Mouse (Mus musculus) neural tube, embryonic 12.5 days (tissue): ENCODE results near the gene Tent4a. TPM values are rescaled to one million over a fixed set of nuclear protein-coding genes. Genes with fewer than 3 reads are reported as not detected.

ENCODE experiments used
- ATAC-seq: fragments of 200-750 bp; cut with Nextera tagmentation; 2 replicates; pipeline ENCODE4 v1.8.0; 2017; ENCODE audit warnings: low read depth, mild to moderate bottlenecking, moderate TSS enrichment, moderate library complexity; ENCODE audit not compliant: low FRiP score
- H3K27ac ChIP-seq: fragments of 300-500 bp; sonication (generic); 2 replicates; pipeline ENCODE4 v1.5.1; 2016
- H3K27me3 ChIP-seq: fragments of 300-500 bp; sonication (generic); replicated peaks from 2 replicates; pipeline ENCODE4 v1.6.1; 2016; ENCODE audit warnings: mild to moderate bottlenecking
- H3K36me3 ChIP-seq: fragments of 300-500 bp; sonication (generic); 2 replicates; pipeline ENCODE4 v1.6.1; 2016; ENCODE audit warnings: mild to moderate bottlenecking
- H3K4me1 ChIP-seq: fragments of 300-500 bp; sonication (generic); 2 replicates; pipeline ENCODE4 v1.6.1; 2016
- H3K4me2 ChIP-seq: fragments of 300-500 bp; sonication (generic); replicated peaks from 2 replicates; pipeline ENCODE4 v1.6.1; 2016; ENCODE audit warnings: mild to moderate bottlenecking
- H3K4me3 ChIP-seq: fragments of 300-500 bp; sonication (generic); 2 replicates; pipeline ENCODE4 v1.5.1; 2016
- H3K9ac ChIP-seq: fragments of 300-500 bp; sonication (generic); 2 replicates; pipeline ENCODE4 v1.6.1; 2016; ENCODE audit warnings: mild to moderate bottlenecking
- H3K9me3 ChIP-seq: fragments of 300-500 bp; sonication (generic); 2 replicates; pipeline ENCODE4 v1.6.1; 2016; ENCODE audit warnings: mild to moderate bottlenecking
- WGBS: fragments of 180-500 bp; shearing (Covaris S2); methylation state at CpG from one replicate; pipeline ENCODE4 v1.1.7; 2016; 5-methylcytosine and 5-hydroxymethylcytosine counted together
- polyA plus RNA-seq: library from polyadenylated mRNA; unstranded; fragments of >200 nt; fragmentation: Nextera tagmentation; extraction: Ambion mirVana; gene quantifications from 2 replicates; pipeline ENCODE4 v1.2.1, GENCODE M21; 2016

Tent4a gene
- polyA plus RNA-seq, 1 experiment from 2014 or later: 8.2 TPM

DNA sequence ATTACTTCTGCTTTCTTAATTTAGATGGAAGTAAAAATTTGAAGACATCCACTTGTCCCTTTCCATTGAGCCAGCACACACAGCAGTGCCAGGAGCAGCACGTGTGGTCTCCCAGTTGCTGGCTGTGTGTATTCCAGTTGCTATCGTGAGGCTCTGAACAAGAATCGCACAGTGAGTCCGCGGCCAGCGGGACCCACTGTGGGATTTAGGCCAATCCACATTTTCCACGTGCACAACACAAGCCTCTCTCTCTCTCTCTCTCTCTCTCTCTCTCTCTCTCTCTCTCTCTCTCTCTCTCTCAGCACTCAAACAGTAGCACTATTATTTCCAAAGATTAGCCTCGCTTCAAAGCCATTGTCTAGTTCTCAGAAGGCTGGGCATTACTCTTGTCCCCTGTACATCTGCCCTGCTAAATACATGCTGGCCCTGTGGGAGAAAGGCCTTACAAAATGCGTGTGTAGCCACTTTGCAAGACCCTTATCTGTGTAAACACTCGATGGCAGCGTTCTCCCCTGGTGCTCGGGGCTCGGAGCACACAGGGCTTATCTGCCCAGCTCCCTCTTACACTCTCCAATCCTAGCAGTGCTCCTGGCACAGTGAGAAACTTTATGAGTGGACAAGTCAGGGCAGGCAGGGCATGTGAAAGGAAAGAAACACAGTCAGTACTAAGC, 25.0 kb upstream of the Tent4a start:
- Histone ChIP-seq H3K27ac (0 out of 2 replicates have a peak overlapping the region, but pooled peaks have one; percentile 26), H3K27me3 (no peaks in the 10 kb centered on the region), H3K9ac (no peak overlapping the region), H3K36me3 (no peaks in the 10 kb centered on the region), H3K9me3 (no peaks in the 10 kb centered on the region), H3K4me1 (peaks cover 12% of the 10 kb centered on the region; the same call in 1 of the 2 replicates), H3K4me3 (no peak overlapping the region), H3K4me2 (0 out of 2 replicates have a peak overlapping the region, but pooled peaks have one; percentile 17)
- 32% methylated on average over 13 of the region's 13 CpGs for whole genome bisulfite sequencing
- ATAC-seq: peak; percentile 67; the same call in 1 of the 2 replicates

- WGBS: 76% methylated on average over 6 of the region's 6 CpGs
- no peak overlapping the region for H3K4me3 ChIP-seq
- no peaks in the 10 kb centered on the region for H3K9me3 ChIP-seq
- no peaks in the 10 kb centered on the region for H3K27me3 ChIP-seq
- no peak for ATAC-seq
- H3K4me2 ChIP-seq: no peak overlapping the region
- H3K27ac ChIP-seq: no peak overlapping the region
- no peaks in the 10 kb centered on the region for H3K36me3 ChIP-seq
- H3K4me1 ChIP-seq: peaks cover 12% of the 10 kb centered on the region; the same call in 1 of the 2 replicates
- no peak overlapping the region for H3K9ac ChIP-seq
These were observed 23.8 kb upstream of the Tent4a start for GRCm38 (mm10) chr13:69558098-69558660.

- H3K36me3 ChIP-seq: no peaks in the 10 kb centered on the region
- H3K4me1 ChIP-seq: peaks cover 12% of the 10 kb centered on the region; the same call in 1 of the 2 replicates
- ATAC-seq: no peak
- H3K27me3 ChIP-seq: no peaks in the 10 kb centered on the region
- no peak overlapping the region for H3K27ac ChIP-seq
- H3K9ac ChIP-seq: no peak overlapping the region
- no peaks in the 10 kb centered on the region for H3K9me3 ChIP-seq
- H3K4me3 ChIP-seq: no peak overlapping the region
- H3K4me2 ChIP-seq: no peak overlapping the region
These were observed 22.3 kb upstream of the Tent4a start for GRCm38 (mm10) chr13:69556728-69557127.

DNA sequence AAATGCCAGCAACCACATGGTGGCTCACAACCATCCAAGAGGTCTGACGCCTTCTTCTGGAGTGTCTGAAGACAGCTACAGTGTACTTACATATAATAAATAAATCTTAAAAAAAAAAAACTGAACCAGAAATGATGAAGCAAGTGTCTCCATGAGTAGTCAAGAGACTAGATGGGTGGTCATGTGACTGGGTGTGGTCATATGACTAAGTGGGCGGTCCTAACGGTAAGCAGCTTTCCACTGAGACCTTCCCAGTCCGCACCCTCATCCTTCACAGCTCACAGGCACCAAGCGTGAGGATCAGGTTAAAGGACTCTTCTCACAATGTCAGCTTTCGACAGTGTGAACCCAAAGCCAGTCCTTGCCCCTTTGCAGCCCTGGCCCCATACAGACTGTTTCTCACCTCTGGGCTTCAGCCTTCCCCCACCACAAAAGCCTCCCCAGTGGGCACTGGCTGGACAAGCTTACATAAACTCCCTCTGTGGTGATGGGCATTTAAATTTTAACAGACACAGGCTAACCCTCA, 21.6 kb upstream of the Tent4a start:
- H3K9ac ChIP-seq: no peak overlapping the region
- no peaks in the 10 kb centered on the region for H3K27me3 ChIP-seq
- peaks cover 12% of the 10 kb centered on the region; the same call in 1 of the 2 replicates for H3K4me1 ChIP-seq
- H3K9me3 ChIP-seq: no peaks in the 10 kb centered on the region
- no peak overlapping the region for H3K4me2 ChIP-seq
- ATAC-seq: no peak
- no peak overlapping the region for H3K27ac ChIP-seq
- H3K36me3 ChIP-seq: no peaks in the 10 kb centered on the region
- no peak overlapping the region for H3K4me3 ChIP-seq
- WGBS: 85% methylated on average over 6 of the region's 6 CpGs

- 26% methylated on average over 8 of the region's 8 CpGs for WGBS
- Histone ChIP-seq H3K4me2 (no peak overlapping the region), H3K27ac (no peak overlapping the region), H3K36me3 (no peaks in the 10 kb centered on the region), H3K4me3 (no peak overlapping the region), H3K27me3 (no peaks in the 10 kb centered on the region), H3K9me3 (no peaks in the 10 kb centered on the region), H3K4me1 (peaks cover 9% of the 10 kb centered on the region; the same call in 1 of the 2 replicates), H3K9ac (no peak overlapping the region)
- no peak for ATAC-seq
These were observed 20.6 kb upstream of the Tent4a start for GRCm38 (mm10) chr13:69555045-69555444.

GRCm38 (mm10) chr13:69554255-69554654, 19.8 kb upstream of the Tent4a start:
- no peak overlapping the region for H3K27ac ChIP-seq
- WGBS: 82% methylated on average over 9 of the region's 9 CpGs
- ATAC-seq: no peak
- no peaks in the 10 kb centered on the region for H3K36me3 ChIP-seq
- H3K4me2 ChIP-seq: no peak overlapping the region
- H3K9ac ChIP-seq: no peak overlapping the region
- H3K4me3 ChIP-seq: no peak overlapping the region
- H3K9me3 ChIP-seq: no peaks in the 10 kb centered on the region
- H3K4me1 ChIP-seq: 0 out of 2 replicates have a peak, but pooled peaks cover 1% of the 10 kb centered on the region
- H3K27me3 ChIP-seq: no peaks in the 10 kb centered on the region

- no peak for ATAC-seq
- Histone ChIP-seq H3K9me3 (no peaks in the 10 kb centered on the region), H3K27me3 (no peaks in the 10 kb centered on the region), H3K36me3 (no peaks in the 10 kb centered on the region), H3K4me3 (no peak overlapping the region), H3K4me2 (no peak overlapping the region), H3K9ac (no peak overlapping the region), H3K4me1 (no peaks in the 10 kb centered on the region), H3K27ac (no peak overlapping the region)
- WGBS: 18% methylated on average over 5 of the region's 5 CpGs
These were observed 18.6 kb upstream of the Tent4a start for GRCm38 (mm10) chr13:69553024-69553423.

- H3K4me3 ChIP-seq: no peak overlapping the region
- no peak overlapping the region for H3K4me2 ChIP-seq
- H3K9ac ChIP-seq: no peak overlapping the region
- H3K4me1 ChIP-seq: no peaks in the 10 kb centered on the region
- no peaks in the 10 kb centered on the region for H3K36me3 ChIP-seq
- H3K27ac ChIP-seq: no peak overlapping the region
- no peak for ATAC-seq
- H3K9me3 ChIP-seq: no peaks in the 10 kb centered on the region
- no peaks in the 10 kb centered on the region for H3K27me3 ChIP-seq
- WGBS: 87% methylated on average over 2 of the region's 2 CpGs
These were observed 16.4 kb upstream of the Tent4a start for GRCm38 (mm10) chr13:69550831-69551230.

DNA sequence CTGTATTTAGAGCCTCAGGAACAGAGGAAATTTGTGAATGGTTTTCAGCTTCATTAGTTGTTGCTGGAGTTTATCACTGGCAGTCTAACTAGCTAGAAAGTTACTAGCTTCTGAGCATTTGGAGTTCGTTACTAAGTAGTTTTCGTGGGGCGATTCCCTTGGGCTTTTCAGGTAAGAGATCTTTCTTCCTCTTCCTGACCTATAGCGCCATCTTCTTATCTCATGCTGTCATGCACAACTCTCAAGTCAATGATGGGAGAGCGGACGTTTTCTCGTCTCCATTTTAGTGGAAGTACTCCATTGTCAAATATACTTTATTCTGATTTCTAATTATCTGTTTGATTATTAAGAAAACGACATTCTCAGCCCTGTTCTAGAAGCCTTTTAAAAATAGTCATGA, 15.6 kb upstream of the Tent4a start:
- no peak for ATAC-seq
- H3K4me3 ChIP-seq: no peak overlapping the region
- H3K9ac ChIP-seq: no peak overlapping the region
- H3K27ac ChIP-seq: no peak overlapping the region
- H3K27me3 ChIP-seq: no peaks in the 10 kb centered on the region
- H3K9me3 ChIP-seq: no peaks in the 10 kb centered on the region
- no peaks in the 10 kb centered on the region for H3K36me3 ChIP-seq
- 56% methylated on average over 8 of the region's 8 CpGs for WGBS
- H3K4me1 ChIP-seq: no peaks in the 10 kb centered on the region
- no peak overlapping the region for H3K4me2 ChIP-seq

DNA sequence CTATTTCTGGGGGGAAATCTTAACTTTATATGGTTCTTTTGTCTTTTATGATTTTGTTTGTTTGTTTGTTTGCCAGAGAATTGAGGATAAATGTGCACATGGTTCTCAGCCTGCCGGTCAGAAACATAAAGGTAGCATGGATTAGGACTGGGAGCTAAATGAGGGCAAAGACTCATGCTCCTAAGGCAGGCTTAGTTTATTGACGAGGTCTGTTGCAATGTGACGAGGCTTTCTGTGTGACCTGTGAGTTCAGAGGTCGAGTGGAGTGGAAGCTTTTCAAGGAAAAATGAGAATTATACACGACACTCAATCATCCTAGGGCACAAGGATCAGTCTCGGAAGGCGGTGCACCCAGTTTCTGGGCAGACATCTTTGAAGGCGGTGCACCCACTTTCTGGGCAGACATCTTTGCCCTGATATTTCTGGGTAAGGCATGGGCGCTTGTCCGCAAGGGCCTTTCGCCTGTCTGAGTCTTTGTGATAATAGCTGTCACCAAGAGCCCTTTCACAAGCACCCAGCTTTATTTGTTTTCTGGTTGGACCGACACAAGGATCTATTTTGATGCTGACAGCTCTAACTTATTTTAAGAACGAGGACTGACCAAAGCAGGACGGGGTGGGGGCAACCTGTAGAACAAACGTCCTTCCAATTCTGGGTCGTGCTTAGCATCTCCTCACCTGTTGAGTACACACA, 13.2 kb upstream of the Tent4a start:
- Histone ChIP-seq H3K4me2 (no peak overlapping the region), H3K9ac (no peak overlapping the region), H3K36me3 (no peaks in the 10 kb centered on the region), H3K27ac (no peak overlapping the region), H3K4me3 (no peak overlapping the region), H3K27me3 (no peaks in the 10 kb centered on the region), H3K4me1 (peaks cover 11% of the 10 kb centered on the region), H3K9me3 (no peaks in the 10 kb centered on the region)
- no peak for ATAC-seq
- WGBS: 70% methylated on average over 16 of the region's 16 CpGs

DNA sequence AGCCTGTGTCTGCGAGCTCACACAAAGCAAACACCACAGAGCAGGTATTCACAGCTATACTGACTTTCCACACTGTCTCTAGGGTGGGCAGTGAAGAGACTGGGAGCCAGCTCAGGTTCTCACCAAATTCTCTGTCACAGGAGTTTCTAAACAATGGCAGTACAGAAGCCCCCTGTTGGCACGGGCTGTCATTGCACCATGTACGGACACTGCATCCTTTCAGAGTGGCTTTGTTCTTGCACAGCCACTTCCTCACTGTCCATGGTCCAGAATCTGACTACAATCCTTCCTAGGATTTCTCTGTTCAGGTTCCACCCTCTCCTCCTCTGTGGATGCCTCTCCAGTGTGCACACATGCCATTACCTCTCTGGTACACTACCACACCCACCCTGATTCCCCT, 10.6 kb upstream of the Tent4a start:
- H3K4me2 ChIP-seq: no peak overlapping the region
- peaks cover 11% of the 10 kb centered on the region for H3K4me1 ChIP-seq
- no peak overlapping the region for H3K27ac ChIP-seq
- no peaks in the 10 kb centered on the region for H3K27me3 ChIP-seq
- H3K4me3 ChIP-seq: no peak overlapping the region
- no peaks in the 10 kb centered on the region for H3K9me3 ChIP-seq
- WGBS: 28% methylated on average over 3 of the region's 3 CpGs
- no peak overlapping the region for H3K9ac ChIP-seq
- peak; percentile 41; the same call in 1 of the 2 replicates for ATAC-seq
- no peaks in the 10 kb centered on the region for H3K36me3 ChIP-seq

DNA sequence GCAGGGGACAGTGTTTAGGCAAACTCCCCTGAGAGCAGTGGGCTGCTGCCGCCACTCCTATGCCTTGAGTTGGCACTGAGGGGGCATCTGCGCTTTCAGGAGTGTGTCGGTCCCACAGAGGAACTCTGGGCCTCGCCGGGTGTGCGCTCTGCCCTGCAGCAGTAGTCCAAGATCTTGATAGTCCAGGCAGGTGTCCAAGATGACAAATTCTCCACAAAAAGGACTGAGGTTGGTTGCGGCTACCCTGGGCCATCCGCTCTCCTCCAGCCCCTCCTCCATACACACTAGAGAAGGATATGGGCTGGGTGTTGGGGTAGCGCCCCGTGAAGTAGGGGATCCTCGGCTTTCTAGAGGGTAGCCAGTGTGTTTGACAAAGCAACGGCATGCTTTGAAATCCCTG, 9.2 kb upstream of the Tent4a start:
- H3K27me3 ChIP-seq: no peaks in the 10 kb centered on the region
- peak; percentile 25; the same call in 1 of the 2 replicates for ATAC-seq
- H3K27ac ChIP-seq: no peak overlapping the region
- H3K9ac ChIP-seq: 0 out of 2 replicates have a peak overlapping the region, but pooled peaks have one; percentile 13
- 45% methylated on average over 12 of the region's 12 CpGs for WGBS
- H3K4me1 ChIP-seq: peaks cover 21% of the 10 kb centered on the region
- H3K9me3 ChIP-seq: no peaks in the 10 kb centered on the region
- peak overlapping the region; percentile 38 for H3K4me2 ChIP-seq
- no peaks in the 10 kb centered on the region for H3K36me3 ChIP-seq
- H3K4me3 ChIP-seq: no peak overlapping the region
